Mouse (Mus musculus): ENCODE data around the gene Snx9.

Gene Snx9

DNA sequence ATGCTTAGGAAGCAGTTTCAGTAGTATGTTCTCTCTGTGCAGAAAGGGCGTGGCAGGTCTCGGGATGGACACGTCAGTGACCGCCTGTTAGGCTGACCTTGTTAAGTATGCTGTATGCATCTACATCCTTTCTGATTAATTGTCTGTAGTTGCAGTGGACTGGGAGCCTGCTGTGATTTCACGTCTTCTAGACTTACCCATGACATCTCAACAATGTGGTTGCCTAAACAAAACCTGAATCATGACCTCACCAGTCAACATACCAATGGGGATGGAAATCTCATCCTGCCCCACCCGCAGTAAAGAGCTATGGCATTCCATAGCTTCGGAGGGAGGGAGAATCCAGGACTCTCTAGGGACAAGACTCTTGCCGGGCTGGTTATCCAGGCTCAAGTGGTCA, 5.0 kb downstream of the Snx9 start:
- DNase-seq, result no peak

DNA sequence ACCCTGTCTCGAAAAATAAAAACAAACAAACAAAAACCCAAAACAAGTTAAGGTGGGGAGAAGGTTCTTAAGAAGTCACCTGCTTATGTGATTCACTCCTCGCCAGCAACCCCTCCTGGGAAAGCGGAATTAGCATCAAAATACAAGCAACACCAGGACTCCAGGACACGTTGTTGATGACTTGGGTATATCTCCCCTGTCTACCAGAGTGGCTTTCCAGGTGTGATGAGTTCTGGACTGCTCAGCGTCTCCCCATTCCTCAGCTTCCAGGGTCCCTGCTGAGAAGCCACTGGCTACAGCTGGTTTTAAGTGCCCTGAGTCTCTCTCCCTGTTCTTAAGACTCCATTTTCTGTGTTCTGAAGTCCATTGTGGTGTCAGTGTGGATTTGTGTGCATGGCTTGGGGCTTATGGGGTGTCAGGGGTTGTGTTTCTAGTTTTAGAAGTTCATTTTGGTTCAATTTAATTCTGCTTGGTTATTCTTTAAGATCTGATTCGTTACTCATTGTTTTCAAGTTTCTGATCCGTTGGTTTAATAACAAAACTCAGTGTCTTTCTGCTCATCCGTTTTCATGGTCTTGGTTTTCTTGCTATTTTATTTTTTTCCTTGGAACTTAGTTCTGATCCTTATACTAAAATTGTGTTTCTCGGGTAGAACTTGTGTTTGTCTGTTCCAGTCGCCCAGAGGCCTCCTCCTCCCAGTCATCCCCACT, 7.7 kb downstream of the Snx9 start:
- no peak for DNase-seq

DNA sequence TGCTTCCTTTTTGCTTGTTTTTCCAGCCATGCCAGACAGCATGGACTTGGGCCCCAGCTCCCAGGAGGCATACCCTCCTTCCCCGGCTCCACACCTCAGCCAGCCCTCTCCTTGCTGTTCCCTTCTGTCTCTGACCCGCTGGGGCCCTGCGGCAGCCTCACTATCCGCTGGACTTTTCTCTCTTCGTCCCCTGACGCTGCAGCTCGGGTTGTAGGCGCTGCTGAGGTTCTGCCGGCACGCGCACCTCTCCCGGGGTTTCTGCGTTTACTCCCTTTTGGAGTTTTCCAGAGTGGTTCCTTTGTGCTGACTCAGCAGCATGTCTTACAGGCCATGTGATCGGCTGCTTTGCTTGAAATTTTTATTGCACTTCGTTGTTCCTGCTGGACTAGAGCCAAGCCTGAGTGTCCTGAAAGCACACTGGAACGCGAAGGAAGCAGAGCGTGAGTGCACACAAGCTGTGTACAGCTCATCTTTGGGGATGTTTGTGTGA, 8.3 kb downstream of the Snx9 start:
- DNase-seq, result peak; percentile 31 to 58

DNA sequence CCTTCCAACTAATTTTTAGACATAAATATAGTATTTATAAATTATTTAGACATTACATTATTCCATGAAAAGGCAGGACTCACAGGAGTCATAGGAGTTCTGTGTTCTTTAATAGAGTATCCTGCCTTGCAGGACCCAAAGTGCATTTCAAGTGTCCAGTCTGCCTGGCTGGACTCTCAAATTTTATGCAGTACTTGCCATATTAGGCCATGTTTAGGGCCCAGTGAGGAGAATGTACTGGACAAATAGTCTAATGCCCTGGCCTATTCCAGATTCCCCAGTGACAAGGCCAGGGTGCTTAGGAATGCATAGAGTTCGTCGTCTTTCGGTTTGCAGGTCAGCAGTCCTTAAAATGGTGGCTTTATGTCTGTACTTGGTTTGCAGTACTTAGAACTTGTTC, 8.9 kb downstream of the Snx9 start:
- no peak for DNase-seq

DNA sequence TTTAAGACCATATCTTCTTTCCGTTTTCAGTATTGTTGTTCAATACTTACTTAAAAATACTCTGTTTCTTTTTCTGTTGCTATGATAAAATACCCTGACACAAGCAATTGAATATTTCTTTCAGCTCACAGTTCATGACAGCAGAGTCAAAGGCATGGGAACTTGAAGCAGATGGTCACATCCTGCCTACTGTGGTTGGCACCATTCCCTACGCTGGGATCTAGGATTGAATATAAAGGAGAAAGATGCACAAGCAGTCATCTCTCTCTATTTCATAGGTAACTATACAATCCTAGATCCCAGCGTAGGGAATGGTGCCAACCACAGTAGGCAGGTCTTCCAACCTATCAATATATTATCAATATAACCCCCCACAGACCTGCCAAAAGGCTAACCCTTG, 9.3 kb downstream of the Snx9 start:
- DNase-seq, result no peak

DNA sequence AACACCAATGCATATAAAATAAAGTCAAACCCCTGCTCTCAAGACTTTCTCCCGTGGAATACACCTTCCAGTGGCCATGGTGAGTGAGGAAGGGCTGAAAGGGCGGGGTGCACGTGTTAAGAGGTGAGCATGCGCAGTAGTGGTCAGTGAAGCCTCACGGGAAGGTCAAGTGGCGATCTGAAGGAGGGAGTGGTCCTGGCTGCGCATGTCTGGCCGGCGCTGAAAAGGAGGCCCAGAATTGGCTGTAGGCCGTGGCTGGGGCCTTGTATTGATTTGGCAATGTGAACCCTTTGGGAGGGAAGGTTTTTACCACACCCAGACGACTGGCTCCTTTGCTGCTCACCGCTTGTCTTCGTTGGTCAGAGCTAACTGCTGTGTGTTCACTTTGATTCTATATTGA, 12.8 kb downstream of the Snx9 start:
- DNase-seq, result no peak

DNA sequence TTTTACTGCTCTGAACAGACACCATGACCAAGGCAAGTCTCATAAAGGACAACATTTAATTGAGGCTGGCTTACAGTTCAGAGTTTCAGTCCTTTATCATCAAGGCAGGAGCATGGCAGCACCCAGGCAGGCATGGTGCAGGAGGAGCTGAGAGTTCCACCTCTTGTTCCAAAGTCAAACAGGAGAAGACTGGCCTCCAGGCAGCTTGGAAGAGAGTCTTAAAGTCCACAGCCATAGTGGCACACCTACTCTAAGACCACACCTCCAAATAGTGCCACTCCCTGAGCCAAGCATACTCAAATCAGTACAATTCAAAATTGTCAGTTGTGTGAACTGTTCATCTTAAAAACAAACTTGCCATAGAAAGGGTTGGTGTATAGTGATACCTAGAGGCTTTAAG, 14.4 kb downstream of the Snx9 start:
- no peak for DNase-seq

DNA sequence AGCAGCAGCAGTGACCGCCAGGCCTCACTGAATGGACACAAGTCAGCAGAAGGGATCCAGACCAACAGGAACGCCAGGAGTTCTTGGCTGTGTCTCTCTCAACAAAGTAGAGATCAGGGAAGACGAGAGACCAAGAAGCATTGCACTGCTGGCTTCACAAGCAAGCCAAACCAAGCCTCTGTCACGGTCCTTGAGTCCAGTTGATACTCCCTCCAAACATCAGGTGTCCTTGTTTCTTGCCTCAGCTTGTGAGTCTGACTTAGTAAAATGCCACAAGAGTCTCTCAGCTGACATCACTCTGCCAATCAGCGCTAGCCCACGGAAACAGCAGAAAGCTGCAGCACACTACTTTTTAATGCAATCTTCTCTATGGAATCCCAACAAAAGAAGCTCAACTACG, 15.3 kb downstream of the Snx9 start:
- DNase-seq, result no peak

DNA sequence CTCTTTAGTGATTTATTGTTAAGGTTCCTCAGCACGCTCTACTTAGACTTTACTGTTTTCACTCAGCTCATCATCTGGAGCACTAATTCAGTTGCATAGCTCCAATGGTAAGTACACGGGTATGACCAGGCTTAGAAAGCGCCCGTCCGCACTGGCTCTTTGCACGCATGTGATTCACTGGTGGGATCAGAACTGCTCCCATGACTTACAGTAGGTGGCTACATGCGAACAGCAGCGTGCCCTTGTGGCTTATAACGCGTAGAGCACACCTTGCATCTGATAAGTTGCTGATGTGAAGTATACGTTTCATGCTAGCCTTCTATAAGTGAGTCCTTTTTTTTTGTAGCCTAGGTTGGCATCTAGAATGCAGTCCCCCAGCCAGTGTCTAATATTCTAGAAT, 16.1 kb downstream of the Snx9 start:
- DNase-seq, result no peak

DNA sequence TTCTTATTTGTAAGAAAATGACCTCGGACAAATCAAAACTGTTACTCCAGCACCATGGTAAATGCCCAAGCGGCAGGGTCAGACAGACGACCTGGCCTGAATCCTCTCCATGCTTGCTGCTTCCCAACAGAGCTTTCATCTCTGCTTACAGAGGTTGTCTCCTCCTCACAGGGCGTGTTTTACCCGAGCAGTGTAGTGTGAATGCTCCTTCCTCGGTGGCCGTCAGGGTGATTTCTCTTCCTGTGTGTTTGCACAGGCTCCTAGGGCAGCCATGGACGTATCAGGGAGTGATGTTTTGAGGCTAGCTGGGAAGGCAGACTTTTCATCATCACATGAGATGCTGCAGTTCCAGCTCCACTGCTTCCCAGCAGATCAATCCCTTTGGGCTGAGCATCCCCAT, 17.1 kb downstream of the Snx9 start:
- DNase-seq, result no peak

DNA sequence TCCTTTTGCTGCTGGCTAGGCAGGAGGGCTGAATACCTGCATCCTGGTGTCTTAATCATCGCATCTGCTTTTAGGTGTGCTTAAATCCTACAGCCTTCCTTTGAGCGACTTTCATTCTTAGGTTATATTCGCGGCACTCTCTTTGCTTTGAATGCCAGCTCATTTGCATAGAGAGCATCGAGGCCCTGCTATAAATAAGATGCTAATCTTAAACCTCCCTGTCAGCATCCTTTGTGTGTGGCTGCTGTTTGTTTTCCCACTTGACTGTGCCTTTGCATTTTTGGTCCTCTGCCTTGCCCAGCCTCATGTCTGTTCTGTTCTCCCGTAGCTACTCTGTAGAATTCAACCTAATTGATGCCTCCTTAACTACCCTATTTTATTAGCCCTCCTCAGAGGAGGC, 21.2 kb downstream of the Snx9 start:
- no peak for DNase-seq

DNA sequence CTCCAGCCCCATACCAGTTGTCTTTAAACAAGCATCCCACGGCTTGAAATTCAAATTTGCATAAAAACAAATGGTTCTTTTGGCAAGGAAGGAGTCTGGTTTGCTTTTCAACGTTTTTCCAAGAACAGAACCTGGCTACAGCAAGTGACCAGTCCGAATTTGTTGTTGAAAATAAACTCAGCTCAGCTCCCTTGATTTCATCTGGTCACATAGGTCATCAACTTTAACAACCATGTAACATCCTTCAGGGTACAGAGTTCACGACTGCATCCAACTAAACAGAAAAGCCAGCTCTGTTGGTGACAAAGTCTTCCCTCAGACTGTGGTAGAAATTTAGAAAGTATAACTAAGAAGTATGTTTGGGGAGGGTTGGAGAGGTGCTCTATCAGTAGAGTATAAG, 21.7 kb downstream of the Snx9 start:
- no peak for DNase-seq

DNA sequence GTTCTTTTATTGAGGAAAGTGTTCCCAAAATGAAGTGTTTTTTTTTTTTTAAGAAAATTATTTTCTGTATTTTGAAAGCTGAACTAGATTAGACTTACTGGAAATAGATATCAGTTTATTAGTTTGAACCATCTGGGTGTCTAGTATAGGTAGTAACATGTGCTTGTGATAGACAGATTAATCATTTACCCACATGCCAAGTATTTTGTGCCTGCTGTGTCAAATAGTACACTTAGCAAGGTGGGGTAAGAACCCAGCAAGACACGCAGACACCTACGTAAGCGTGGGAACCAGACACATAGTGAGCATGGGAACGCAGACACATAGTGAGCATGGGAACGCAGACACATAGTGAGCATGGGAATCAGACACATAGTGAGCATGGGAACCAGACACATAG, 22.6 kb downstream of the Snx9 start:
- DNase-seq, result no peak

DNA sequence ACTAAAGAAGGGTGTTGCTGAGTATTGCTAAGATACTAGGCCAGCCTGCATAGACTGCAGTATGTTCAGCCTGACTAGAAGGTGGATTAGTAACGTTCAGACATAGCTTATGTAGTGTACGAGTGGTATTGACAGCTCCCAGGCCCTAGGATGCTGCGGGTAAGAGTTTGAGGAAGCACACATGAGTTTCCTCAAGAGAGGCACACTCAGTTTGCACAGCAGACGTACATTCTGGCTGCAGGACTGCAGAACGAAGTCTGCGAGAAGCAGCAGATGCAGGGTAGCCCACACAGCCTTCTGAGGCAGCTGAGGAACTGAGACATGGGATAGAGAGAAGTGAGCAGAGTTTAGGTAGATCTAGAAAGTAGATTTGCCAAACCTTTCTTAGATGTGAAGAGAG, 26.3 kb downstream of the Snx9 start:
- DNase-seq, result no peak

DNA sequence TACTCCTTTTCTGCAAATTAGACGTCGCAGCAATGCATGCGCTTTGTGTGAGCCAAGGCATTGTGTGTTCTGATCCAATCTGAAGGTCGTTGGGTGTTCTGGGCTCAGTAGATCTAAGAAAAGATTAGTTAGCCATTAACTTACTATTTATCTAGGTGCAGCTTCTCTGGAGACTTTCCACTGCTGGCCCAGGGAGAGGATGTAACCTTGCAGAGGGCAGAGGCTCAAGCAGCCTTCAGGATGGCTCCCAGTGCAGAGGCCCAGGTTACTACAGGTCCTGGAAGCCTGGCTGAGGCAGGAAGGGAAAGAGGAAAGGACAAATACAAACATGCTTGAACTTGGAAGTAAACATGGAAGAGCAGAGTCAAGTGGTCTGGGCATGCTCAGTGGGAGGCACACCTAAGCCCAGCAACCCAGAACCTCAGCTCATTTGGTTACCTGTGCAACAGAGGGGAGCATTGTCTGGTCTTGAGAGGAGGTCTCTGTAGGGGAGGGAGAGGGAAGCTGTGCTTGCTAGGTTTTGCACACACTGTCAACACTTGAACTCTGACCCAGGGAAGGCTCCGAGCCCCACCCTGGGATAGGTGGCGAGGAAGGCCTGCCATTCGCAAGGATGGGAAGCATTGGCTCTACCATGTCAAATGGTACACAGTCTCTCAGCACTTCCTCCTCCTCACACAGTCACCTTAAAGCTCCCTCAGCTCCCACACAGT, 27.3 kb downstream of the Snx9 start:
- DNase-seq, result no peak

DNA sequence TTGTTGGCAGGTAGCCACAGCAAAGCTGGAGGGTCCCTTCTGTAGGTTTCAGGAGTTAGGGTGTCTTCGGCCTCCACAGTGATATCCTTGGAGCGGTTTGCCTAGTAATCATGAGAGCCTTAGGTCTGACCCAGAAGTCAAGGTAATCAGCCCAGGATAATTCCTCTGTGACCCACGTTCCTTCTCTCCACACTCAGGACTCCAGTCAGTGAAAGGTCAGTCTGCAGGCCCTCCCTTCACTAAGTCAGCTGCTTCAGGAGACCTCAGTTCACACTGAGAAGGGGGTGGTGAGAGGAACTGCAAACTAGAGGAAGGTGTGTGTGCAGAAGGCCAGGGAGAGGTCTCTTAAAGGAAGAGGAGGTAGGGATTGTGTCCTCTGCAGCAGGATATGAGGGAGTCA, 28.3 kb downstream of the Snx9 start:
- no peak for DNase-seq

DNA sequence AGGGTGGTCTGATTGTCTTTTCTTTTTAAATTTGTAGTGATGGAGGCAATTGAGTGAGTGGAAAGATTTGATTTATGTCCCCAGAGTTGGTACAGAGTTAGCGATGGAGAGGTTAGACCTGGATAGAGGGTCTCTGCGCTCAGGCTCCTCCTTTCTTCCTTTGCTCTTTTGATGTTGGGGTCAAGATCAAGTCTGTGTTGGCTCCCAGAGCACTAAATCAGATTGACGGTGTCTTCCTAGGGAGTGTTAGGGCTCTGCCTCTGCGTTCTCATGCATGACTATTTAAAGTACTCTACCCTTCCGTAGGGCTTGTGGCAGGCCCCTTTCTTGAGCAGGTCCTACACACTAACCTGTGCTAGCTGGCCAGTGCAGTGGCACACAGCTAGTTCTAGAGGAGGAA, 28.9 kb downstream of the Snx9 start:
- no peak for DNase-seq

DNA sequence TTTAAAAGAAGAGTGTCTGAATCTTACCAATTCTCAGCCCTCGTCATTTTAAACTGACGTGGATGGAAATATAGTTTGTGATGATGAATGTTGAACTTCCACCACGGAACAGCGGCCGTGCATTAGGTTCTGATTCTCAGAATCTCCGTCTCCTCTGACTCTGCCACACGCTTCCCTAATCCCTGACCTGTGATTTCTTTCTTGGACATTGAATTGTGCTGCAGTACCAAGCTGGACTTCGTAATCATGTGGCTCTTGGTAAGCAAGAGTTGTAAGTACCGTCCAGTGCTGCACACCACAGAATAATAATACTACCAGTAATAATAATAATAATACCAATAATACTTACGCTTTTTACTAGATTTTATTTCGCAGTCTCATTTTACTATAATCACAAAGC, 29.6 kb downstream of the Snx9 start:
- DNase-seq, result no peak

DNA sequence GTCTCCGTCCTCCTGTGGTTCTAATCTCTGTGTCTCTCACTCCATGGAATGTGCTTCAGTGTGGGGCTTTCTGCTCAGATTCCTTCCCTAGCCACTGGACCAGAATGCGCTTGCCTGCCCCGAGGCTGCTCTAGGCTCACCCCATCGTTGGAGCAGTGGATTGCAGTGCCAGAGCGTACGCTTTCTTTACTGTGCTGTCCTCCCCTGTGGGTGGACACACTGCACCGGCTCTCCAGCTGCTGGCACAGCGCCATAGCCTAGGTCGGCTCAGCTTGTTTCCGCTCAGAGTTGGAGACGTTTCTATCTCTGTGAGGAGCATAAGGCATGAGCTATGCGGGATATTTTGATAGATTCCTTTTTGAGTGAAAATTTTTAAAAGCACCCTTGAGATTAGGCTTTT, 31.4 kb downstream of the Snx9 start:
- peak; percentile 73 to 77 for DNase-seq

DNA sequence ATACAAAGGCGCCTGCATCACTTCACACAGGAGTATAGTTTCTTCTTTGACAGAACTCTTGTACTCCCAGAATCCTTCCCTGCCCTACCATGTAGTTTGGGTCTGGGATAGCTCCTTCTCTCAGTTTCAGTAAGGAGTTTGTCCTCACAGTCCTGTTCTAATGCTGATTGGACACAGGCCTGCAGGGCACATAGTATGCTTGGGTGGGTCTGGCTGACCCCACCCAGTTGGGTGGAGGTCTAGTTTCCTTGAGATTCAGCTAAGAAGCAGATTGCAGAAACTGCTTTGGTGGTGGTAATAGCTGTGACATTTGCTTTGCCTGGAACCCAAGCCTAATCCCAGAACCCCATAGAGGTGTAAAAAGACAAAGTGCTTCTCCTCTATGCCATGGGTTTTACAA, 33.4 kb downstream of the Snx9 start:
- no peak for DNase-seq

DNA sequence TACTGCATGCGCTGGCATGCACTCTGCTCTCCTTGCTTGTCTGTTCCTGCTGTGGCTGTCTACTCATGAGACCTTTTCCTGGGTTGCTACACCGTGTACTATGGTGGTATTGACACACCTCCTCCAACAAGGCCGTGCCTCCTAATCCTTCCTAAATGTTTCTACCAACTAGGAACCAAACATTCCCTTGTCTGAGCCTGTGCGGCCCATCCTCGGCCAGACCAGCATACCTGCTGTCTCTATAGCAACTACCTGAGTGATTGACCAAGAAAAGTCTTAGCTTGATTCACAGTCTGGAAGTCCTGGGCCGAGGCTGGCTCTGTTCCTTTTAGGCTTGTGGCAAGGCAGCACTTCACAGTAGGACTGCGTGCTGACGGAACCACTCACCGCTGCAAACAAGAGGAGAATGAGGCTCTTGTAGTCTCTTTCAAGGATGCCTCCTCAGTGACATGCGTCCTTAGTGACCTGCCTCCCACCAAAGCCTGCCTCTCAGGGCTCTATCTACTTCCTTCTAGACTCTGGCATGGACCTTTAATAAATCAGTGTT, 36.6 kb downstream of the Snx9 start:
- DNase-seq, result no peak

DNA sequence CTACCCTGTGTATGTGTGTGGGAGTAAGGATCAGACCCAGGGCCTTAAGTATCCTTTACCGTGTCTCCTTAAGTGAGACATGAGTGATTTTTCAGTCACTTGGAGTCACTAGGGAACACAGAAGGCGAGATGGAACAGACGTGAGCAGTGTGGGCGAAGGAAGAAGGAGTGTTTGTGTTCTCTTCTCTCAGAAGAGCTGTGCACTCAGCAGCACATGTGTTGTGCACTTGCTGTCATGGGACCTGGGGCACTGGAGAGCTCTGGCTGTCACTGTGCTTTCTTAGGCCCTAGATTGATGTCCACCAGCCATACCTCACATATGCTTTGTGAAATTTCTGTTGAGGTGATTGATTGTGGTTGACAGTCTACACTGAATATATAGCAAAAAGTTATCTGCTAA, 37.7 kb downstream of the Snx9 start:
- no peak for DNase-seq

DNA sequence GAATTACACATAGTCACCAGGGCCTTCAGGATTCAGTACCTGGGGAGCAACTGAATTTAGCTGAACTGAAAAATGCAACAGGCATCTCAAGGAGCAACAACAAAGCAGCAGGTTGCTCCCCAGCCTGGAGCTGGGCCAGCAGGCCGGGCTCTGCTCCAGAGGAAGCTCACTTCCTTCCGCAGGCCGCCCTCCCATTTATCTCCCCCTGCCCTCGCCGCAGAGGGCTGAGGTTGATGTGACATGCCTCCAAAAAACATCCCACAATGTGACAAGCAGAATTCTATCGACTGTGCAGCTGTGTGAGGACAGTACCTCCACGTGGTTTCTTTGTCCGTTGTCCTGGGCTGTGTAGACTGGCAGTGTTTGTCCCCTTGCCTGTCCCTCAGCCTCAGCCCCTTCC, 44.3 kb downstream of the Snx9 start:
- peak; percentile 59 to 69 for DNase-seq

DNA sequence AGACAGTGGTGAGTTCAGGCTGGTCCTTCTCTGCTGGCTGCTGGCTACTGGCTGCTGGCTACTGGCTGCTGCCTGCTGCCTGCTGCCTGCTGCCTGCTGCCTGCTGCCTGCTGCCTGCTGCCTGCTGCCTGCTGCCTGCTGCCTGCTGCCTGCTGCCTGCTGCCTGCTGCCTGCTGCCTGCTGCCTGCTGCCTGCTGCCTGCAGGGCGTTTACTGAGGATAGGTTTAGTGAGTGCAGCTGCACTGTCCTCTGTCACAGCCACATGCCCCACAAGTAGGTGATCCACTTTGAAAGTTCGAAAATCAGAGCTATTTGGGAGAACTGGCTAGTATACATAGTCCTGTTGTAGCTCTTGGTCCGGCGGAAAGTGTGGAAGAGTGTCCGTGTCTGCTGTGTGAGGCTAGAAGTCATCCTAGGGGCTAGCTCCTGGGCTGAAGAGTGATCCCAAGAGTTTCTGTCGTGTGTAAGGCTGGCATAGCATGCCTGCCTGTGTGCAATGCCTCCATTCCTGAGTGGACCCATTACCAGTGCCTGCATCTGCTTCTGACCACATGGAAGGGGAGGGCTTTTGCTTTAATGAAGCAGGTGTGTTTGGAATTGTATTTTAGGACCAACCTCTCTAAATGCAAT, 45.2 kb downstream of the Snx9 start:
- DNase-seq, result no peak

Measured in cerebellum, postnatal 36 days (tissue).